Mouse (Mus musculus): ENCODE measurements around the gene Ttc4.

DNA sequence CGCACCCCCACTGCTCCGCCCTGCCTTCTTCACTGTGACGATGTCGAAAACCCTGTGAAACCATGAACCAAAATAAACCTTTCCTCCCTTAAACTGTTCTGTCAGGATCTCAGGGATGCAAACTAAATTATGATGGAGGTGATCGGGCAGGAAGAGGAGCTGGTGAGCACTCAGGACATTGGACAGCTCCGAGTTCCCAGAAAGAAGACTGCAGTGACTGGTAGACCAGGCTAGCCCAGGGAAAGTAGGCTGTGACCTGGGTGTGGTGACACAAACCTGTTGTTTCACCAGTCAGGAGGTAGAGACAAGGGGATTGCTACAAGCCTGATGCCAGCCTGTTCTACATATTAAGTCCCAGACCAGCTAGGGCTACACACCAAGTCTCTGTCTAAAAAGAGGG, 34.9 kb upstream of the Ttc4 start:
- TF ChIP-seq POLR2A (IDR thresholded peaks at IDR 0.05; ENCODE audit: low read depth, low read length) (no peak), CTCF (IDR thresholded peaks at IDR 0.05; ENCODE audit: borderline replicate concordance, insufficient read depth, low read length) (no peak)

All from embryonic fibroblast, embryonic 13.5 days (primary cell).